Mouse (Mus musculus): ENCODE results near the gene Gm44973. TPM values are rescaled to one million over a fixed set of nuclear protein-coding genes. Genes with fewer than 3 reads are reported as not detected.
"Not testable (repeated sequence)": the region's sequence is repeated elsewhere in the genome, so short reads cannot be mapped to it uniquely, and the experiment has no call there.

The Gm44973 gene
- polyA plus RNA-seq, 1 experiment from 2014 or later: not detected

DNA sequence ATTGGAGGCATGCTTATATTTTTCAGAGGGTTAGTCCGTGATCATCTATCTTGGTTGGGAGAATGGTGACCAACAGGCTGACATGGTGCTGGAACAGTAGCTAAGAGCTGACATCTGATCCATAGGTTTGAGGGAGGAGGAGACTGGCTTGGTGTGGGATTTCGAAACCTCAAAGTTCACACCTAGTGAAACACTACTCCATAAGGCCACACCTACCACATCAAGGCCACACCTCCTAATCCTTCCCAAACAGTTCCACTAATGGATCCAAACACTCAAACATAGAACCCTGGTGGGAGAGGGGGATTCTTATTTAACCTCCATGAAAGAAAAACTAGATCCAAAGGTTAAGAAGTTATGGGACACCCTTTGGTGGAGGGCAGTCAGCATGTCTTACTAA is 1.6 kb downstream of the Gm44973 start:
- no peak overlapping the region for H3K27ac ChIP-seq (ENCODE audit: low read depth)
- ATAC-seq (ENCODE audit: insufficient read depth) (no peak), DNase-seq (no peak)
- H3K4me3 ChIP-seq (ENCODE audit: low read depth, low read length): no peak overlapping the region
- peaks cover 15% of the 10 kb centered on the region for H3K36me3 ChIP-seq (ENCODE audit: insufficient read depth)
- no peak overlapping the region for H3K4me2 ChIP-seq
- no peak for TF ChIP-seq CTCF (IDR thresholded peaks at IDR 0.05; ENCODE audit: low read depth)
- H3K27me3 ChIP-seq (ENCODE audit: insufficient read depth, low read length): no peaks in the 10 kb centered on the region
- no peak overlapping the region for H3K9ac ChIP-seq
- H3K9me3 ChIP-seq (ENCODE audit: low read depth, low read length): no peaks in the 10 kb centered on the region
- WGBS: 85% methylated on average over 2 of the region's 2 CpGs
- H3K4me1 ChIP-seq (ENCODE audit: insufficient read depth): no peaks in the 10 kb centered on the region

DNA sequence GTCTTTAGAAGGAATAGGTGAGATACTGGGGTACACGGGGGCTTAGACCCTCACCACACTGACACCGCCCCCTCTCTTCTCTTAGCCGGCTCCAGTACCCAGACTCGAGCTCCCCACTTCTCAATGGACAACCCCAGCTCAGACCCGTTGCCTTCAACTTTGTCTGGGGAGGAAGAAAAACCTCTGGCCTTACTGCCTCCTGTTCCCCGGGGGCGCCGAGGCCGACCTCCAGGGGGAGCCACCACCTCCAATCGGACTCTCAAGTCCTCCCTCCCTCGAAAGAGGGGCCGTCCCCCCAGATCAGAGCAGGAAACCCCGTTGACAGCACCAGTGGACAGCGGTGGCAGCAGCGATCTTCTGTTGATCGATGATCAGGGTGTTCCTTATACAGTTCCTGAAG is 2.1 kb downstream of the Gm44973 start:
- 93% methylated on average over 16 of the region's 16 CpGs for WGBS
- no peak overlapping the region for H3K4me3 ChIP-seq (ENCODE audit: low read depth, low read length)

GRCm38 (mm10) chr7:5017931-5018330 is 2.6 kb downstream of the Gm44973 start:
- no peak for TF ChIP-seq CTCF (IDR thresholded peaks at IDR 0.05; ENCODE audit: low read depth)
- ATAC-seq (ENCODE audit: insufficient read depth): no peak
- Histone ChIP-seq H3K27ac (ENCODE audit: low read depth) (no peak overlapping the region), H3K4me3 (ENCODE audit: low read depth, low read length) (no peak overlapping the region), H3K36me3 (ENCODE audit: insufficient read depth) (peaks cover 16% of the 10 kb centered on the region), H3K9ac (no peak overlapping the region), H3K4me2 (no peak overlapping the region), H3K27me3 (ENCODE audit: insufficient read depth, low read length) (no peaks in the 10 kb centered on the region), H3K9me3 (ENCODE audit: low read depth, low read length) (no peaks in the 10 kb centered on the region), H3K4me1 (ENCODE audit: insufficient read depth) (no peaks in the 10 kb centered on the region)
- DNase-seq: no peak
- WGBS: 95% methylated on average over 21 of the region's 21 CpGs

More for the DNA sequence above, 2.1 kb downstream of the Gm44973 start:
- Histone ChIP-seq H3K36me3 (ENCODE audit: insufficient read depth) (peaks cover 16% of the 10 kb centered on the region), H3K4me1 (ENCODE audit: insufficient read depth) (no peaks in the 10 kb centered on the region), H3K9ac (no peak overlapping the region), H3K27me3 (ENCODE audit: insufficient read depth, low read length) (no peaks in the 10 kb centered on the region), H3K4me2 (no peak overlapping the region), H3K27ac (ENCODE audit: low read depth) (no peak overlapping the region), H3K9me3 (ENCODE audit: low read depth, low read length) (no peaks in the 10 kb centered on the region)
- no peak for TF ChIP-seq CTCF (IDR thresholded peaks at IDR 0.05; ENCODE audit: low read depth)
- no peak for ATAC-seq (ENCODE audit: insufficient read depth)
- DNase-seq: no peak

GRCm38 (mm10) chr7:5019576-5019975 is 4.3 kb downstream of the Gm44973 start:
- Histone ChIP-seq H3K36me3 (ENCODE audit: insufficient read depth) (peaks cover 32% of the 10 kb centered on the region), H3K9ac (peak overlapping the region; percentile 92), H3K27ac (ENCODE audit: low read depth) (peak overlapping the region; percentile 96), H3K4me2 (peak overlapping the region; percentile 70), H3K4me3 (ENCODE audit: low read depth, low read length) (peak overlapping the region; percentile 73)
- ATAC-seq (ENCODE audit: insufficient read depth); H3K9me3 ChIP-seq (ENCODE audit: low read depth, low read length); H3K27me3 ChIP-seq (ENCODE audit: insufficient read depth, low read length); H3K4me1 ChIP-seq (ENCODE audit: insufficient read depth): not testable (repeated sequence)
- WGBS: 28% methylated on average over 8 of the region's 8 CpGs
- peak; percentile 18 for DNase-seq

GRCm38 (mm10) chr7:5020000-5020681 is 4.8 kb downstream of the Gm44973 start, which contains the start of the genes Zfp865 and Ccdc106:
Gene Zfp865 (plus strand): TSS chr7:5020376.
Gene Ccdc106 (plus strand): TSS chr7:5020553.
- peaks cover 37% of the 10 kb centered on the region for H3K36me3 ChIP-seq (ENCODE audit: insufficient read depth)
- no peak for TF ChIP-seq CTCF (IDR thresholded peaks at IDR 0.05; ENCODE audit: low read depth)
- H3K27me3 ChIP-seq (ENCODE audit: insufficient read depth, low read length): no peaks in the 10 kb centered on the region
- no peaks in the 10 kb centered on the region for H3K9me3 ChIP-seq (ENCODE audit: low read depth, low read length)
- peak within 1 kb of the TSS; percentile 70 for H3K4me2 ChIP-seq
- DNase-seq (peak; percentile 99), ATAC-seq (ENCODE audit: insufficient read depth) (peak; percentile 86)
- peak within 1 kb of the TSS; percentile 96 for H3K27ac ChIP-seq (ENCODE audit: low read depth)
- no peaks in the 10 kb centered on the region for H3K4me1 ChIP-seq (ENCODE audit: insufficient read depth)
- peak within 1 kb of the TSS; percentile 73 for H3K4me3 ChIP-seq (ENCODE audit: low read depth, low read length)
- peak within 1 kb of the TSS; percentile 92 for H3K9ac ChIP-seq
- WGBS: under 1% methylated on average over 44 of the region's 49 CpGs

DNA sequence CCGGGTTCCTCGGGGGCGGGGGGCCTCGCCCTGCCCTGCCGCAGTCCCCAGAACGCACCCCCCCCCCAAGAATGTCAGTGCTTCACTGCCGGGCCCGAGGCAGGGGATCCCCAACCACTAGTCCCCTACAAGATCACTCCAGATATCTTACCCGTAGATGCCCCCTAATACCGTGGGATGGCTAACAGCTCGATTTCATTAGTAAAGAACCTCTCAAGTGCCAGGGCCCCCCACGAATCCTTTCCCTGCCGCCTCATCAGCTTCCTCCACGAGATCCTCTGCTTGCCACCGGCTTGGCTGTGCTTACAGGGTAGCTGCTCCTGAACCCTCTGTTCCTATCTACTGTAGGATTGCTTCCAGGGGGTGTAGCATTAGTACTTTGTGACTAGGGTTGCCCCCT is 5.4 kb downstream of the Gm44973 start:
- Histone ChIP-seq H3K36me3 (ENCODE audit: insufficient read depth) (peaks cover 40% of the 10 kb centered on the region), H3K27ac (ENCODE audit: low read depth) (peak overlapping the region; percentile 96), H3K4me3 (ENCODE audit: low read depth, low read length) (peak overlapping the region; percentile 73), H3K4me1 (ENCODE audit: insufficient read depth) (no peaks in the 10 kb centered on the region), H3K9me3 (ENCODE audit: low read depth, low read length) (no peaks in the 10 kb centered on the region), H3K9ac (peak overlapping the region; percentile 92), H3K27me3 (ENCODE audit: insufficient read depth, low read length) (no peaks in the 10 kb centered on the region), H3K4me2 (peak overlapping the region; percentile 70)
- WGBS: under 1% methylated on average over 14 of the region's 15 CpGs
- TF ChIP-seq CTCF (IDR thresholded peaks at IDR 0.05; ENCODE audit: low read depth): no peak
- ATAC-seq (ENCODE audit: insufficient read depth) (peak; percentile 47; the same call in 1 of the 2 replicates), DNase-seq (peak; percentile 39)

- no peak for DNase-seq
- 45% methylated on average over 5 of the region's 5 CpGs for WGBS
- H3K36me3 ChIP-seq (ENCODE audit: insufficient read depth): peaks cover 45% of the 10 kb centered on the region
- ATAC-seq (ENCODE audit: insufficient read depth): no peak
- no peak for TF ChIP-seq CTCF (IDR thresholded peaks at IDR 0.05; ENCODE audit: low read depth)
- H3K4me2 ChIP-seq: peak overlapping the region; percentile 70
- no peaks in the 10 kb centered on the region for H3K27me3 ChIP-seq (ENCODE audit: insufficient read depth, low read length)
- peak overlapping the region; percentile 73 for H3K4me3 ChIP-seq (ENCODE audit: low read depth, low read length)
- peak overlapping the region; percentile 92 for H3K9ac ChIP-seq
- no peaks in the 10 kb centered on the region for H3K4me1 ChIP-seq (ENCODE audit: insufficient read depth)
- H3K27ac ChIP-seq (ENCODE audit: low read depth): 0 out of 2 replicates have a peak overlapping the region, but pooled peaks have one; percentile 96
- H3K9me3 ChIP-seq (ENCODE audit: low read depth, low read length): no peaks in the 10 kb centered on the region
Measured at GRCm38 (mm10) chr7:5021197-5021596, 5.9 kb downstream of the Gm44973 start.
